Mouse (Mus musculus) heart, postnatal 0 days (tissue): Measurements from ENCODE around the gene Hdlbp.

Source experiments
- CTCF ChIP-seq: IDR thresholded peaks from 2 replicates; pipeline ENCODE4 v1.5.1; 2016; ENCODE audit warnings: antibody characterized with exemption, control low read depth, low read depth
- EP300 ChIP-seq: IDR thresholded peaks from 2 replicates; pipeline ENCODE4 v1.6.1; 2016; ENCODE audit warnings: antibody characterized with exemption, low read depth

DNA sequence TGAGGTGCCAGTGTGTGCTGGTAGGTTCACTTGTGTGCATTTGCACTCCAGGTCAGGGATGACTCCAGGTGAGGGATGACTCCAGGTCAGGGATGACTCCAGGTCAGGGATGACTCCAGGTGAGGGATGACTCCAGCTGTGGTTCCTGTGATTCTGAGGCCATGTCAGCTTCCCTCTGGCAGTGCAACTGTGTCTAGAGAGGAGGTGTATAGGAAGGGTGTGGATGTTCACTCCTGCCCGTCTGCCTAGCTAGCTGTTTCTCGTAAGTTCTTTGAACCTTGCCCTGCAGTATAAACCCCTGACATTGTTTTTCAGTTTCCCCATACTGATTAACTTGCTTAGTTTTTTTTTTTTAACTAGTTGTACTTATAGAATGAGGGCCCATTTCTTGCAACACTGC is 42.9 kb upstream of the Hdlbp start:
- no peak for TF ChIP-seq CTCF
- no peak for TF ChIP-seq EP300
